Mouse (Mus musculus) midbrain, embryonic 14.5 days (tissue): ENCODE results near the gene Rnf8. TPM values are rescaled to one million over a fixed set of nuclear protein-coding genes. Genes with fewer than 3 reads are reported as not detected.

Experiments used
- ATAC-seq: fragments of 200-750 bp; cut with Nextera tagmentation; 2 replicates; pipeline ENCODE4 v1.8.0; 2017; ENCODE audit warnings: moderate number of reproducible peaks, moderate library complexity; ENCODE audit not compliant: low FRiP score, low TSS enrichment
- DNase-seq: peaks from one replicate; pipeline ENCODE4 v3.0.0-alpha.2; 2015
- H3K27ac ChIP-seq: fragments of 300-500 bp; sonication (generic); replicated peaks from 2 replicates; pipeline ENCODE4 v1.5.1; 2014; ENCODE audit warnings: mild to moderate bottlenecking, low read depth, low read length, moderate library complexity
- H3K27me3 ChIP-seq: fragments of 300-500 bp; sonication (generic); 2 replicates; pipeline ENCODE4 v1.6.1; 2014; ENCODE audit warnings: low read length, control low read depth, mixed read lengths; ENCODE audit not compliant: control insufficient read depth, insufficient read depth
- H3K36me3 ChIP-seq: fragments of 300-500 bp; sonication (generic); 2 replicates; pipeline ENCODE4 v1.6.1; 2014; ENCODE audit warnings: low read length, control low read depth; ENCODE audit not compliant: control insufficient read depth, insufficient read depth
- H3K4me1 ChIP-seq: fragments of 300-500 bp; sonication (generic); 2 replicates; pipeline ENCODE4 v1.6.1; 2014; ENCODE audit warnings: mild to moderate bottlenecking, antibody characterized with exemption, low read length, control low read depth; ENCODE audit not compliant: control insufficient read depth, insufficient read depth
- H3K4me2 ChIP-seq: fragments of 300-500 bp; sonication (generic); 2 replicates; pipeline ENCODE4 v1.6.1; 2014; ENCODE audit warnings: mild to moderate bottlenecking, low read length, moderate library complexity
- H3K4me3 ChIP-seq: fragments of 300-500 bp; sonication (generic); replicated peaks from 2 replicates; pipeline ENCODE4 v1.5.1; 2014; ENCODE audit warnings: low read depth, low read length
- H3K9ac ChIP-seq: fragments of 300-500 bp; sonication (generic); replicated peaks from 2 replicates; pipeline ENCODE4 v1.6.1; 2014; ENCODE audit warnings: mild to moderate bottlenecking, low read length, moderate library complexity
- H3K9me3 ChIP-seq: fragments of 300-500 bp; sonication (generic); 2 replicates; pipeline ENCODE4 v1.6.1; 2016; ENCODE audit warnings: low read length, control low read depth, mixed read lengths; ENCODE audit not compliant: control insufficient read depth
- WGBS: fragments of 180-500 bp; shearing (Covaris S2); extraction: QIAGEN DNeasy Blood & Tissue Kit; methylation state at CpG from one replicate; pipeline ENCODE4 v1.1.7; 2014; 5-methylcytosine and 5-hydroxymethylcytosine counted together
- microRNA-seq: library from miRNA; unstranded; fragments of <30 nt; microRNA quantifications from one replicate; pipeline ENCODE4, GENCODE M21; 2016
- polyA plus RNA-seq: library from polyadenylated mRNA; unstranded; fragments of >200 nt; fragmentation: Nextera tagmentation; extraction: Ambion mirVana; gene quantifications from 2 replicates; pipeline ENCODE4 v1.2.1, GENCODE M21; 2014

Rnf8 gene
- polyA plus RNA-seq, 1 experiment from 2014 or later, result 86.8 TPM

DNA sequence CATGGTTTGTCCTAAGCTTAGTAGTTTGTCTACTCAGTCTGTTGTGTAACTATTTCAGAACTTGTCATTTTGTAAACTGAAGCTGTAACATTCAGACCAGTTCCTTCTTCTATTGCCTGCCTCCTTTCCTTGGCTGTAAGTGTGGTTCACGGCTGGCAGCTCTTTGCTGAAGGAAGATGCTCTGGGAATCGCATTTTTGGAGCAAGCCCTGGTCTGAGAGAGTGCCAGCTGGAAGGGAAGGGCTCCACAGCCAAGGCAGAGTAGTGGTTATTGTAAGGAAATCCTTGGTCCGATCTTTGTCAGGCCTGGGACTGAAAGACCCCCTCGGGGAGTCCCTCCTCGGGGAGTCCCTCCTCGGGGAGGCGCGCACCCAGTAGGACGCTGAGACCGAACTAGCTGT is 74.0 kb downstream of the Rnf8 start:
- H3K4me1 ChIP-seq, result no peaks in the 10 kb centered on the region
- no peak overlapping the region for H3K4me3 ChIP-seq
- H3K9me3 ChIP-seq, result no peaks in the 10 kb centered on the region
- no peak for DNase-seq
- no peak overlapping the region for H3K27ac ChIP-seq
- 94% methylated on average over 10 of the region's 10 CpGs for WGBS
- no peak overlapping the region for H3K9ac ChIP-seq
- no peak for ATAC-seq
- H3K27me3 ChIP-seq, result no peaks in the 10 kb centered on the region
- no peak overlapping the region for H3K4me2 ChIP-seq
- H3K36me3 ChIP-seq, result peaks cover 81% of the 10 kb centered on the region

DNA sequence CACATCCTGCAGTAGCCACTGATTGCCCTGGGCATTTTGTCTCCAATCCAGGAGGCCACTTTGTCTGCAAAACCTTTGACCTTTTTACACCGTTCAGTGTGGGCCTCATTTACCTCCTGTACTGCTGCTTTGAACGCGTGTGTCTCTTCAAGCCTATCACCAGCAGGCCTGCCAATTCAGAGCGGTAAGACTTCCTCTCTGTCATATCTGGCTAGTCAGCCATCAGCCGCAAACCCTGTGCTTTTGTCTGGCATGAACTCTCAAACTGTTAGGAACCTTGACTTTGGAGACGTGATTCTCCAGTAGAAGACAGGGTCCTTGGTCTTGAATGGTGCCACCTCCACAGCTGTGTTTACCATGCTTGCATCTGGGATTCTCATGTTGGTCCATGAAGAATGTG is 75.7 kb downstream of the Rnf8 start:
- peaks cover 82% of the 10 kb centered on the region for H3K36me3 ChIP-seq
- no peaks in the 10 kb centered on the region for H3K27me3 ChIP-seq
- no peak overlapping the region for H3K4me3 ChIP-seq

GRCm38 (mm10) chr17:29692827-29693226 is 78.2 kb downstream of the Rnf8 start:
- no peak for ATAC-seq
- DNase-seq, result no peak
- Histone ChIP-seq H3K27me3 (no peaks in the 10 kb centered on the region), H3K9ac (no peak overlapping the region), H3K36me3 (peaks cover 76% of the 10 kb centered on the region), H3K4me1 (no peaks in the 10 kb centered on the region), H3K27ac (no peak overlapping the region), H3K9me3 (no peaks in the 10 kb centered on the region), H3K4me2 (no peak overlapping the region), H3K4me3 (no peak overlapping the region)
- WGBS, result 97% methylated on average over 2 of the region's 2 CpGs

More for the DNA sequence above, 75.7 kb downstream of the Rnf8 start:
- DNase-seq (no peak), ATAC-seq (no peak)
- Histone ChIP-seq H3K4me1 (no peaks in the 10 kb centered on the region), H3K4me2 (no peak overlapping the region), H3K9me3 (no peaks in the 10 kb centered on the region), H3K9ac (no peak overlapping the region), H3K27ac (no peak overlapping the region)
- 89% methylated on average over 6 of the region's 6 CpGs for WGBS

- Histone ChIP-seq H3K27me3 (no peaks in the 10 kb centered on the region), H3K4me3 (no peak overlapping the region), H3K4me2 (no peak overlapping the region), H3K9me3 (no peaks in the 10 kb centered on the region), H3K9ac (no peak overlapping the region), H3K36me3 (peaks cover 76% of the 10 kb centered on the region), H3K27ac (no peak overlapping the region), H3K4me1 (no peaks in the 10 kb centered on the region)
- ATAC-seq, result no peak
- whole genome bisulfite sequencing, result 83% methylated on average over 2 of the region's 2 CpGs
- no peak for DNase-seq
Observed at GRCm38 (mm10) chr17:29693571-29693970, 79.0 kb downstream of the Rnf8 start.

DNA sequence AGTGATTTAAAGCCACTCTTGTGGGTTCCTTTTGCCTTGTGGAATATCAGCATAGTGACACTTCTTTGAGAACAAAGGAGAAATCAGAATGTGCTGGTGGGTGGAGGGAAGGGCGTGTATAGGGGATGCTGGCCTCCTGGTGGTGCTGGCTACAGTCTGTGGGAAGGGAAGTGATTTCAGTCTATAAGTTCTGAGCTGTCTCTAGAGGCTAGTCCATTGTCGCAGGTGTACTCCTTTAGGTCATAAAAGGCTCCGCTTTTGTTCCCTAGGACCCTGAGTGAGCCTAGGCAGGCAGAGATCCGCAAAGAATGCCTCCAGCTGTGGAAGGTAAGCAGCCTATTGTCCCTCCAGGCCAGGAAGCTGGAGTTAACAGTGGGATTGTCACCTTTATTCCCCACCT is 79.9 kb downstream of the Rnf8 start:
- H3K9ac ChIP-seq, result no peak overlapping the region
- no peak for ATAC-seq

More for the DNA sequence above, 79.9 kb downstream of the Rnf8 start:
- Histone ChIP-seq H3K27ac (no peak overlapping the region), H3K4me2 (no peak overlapping the region), H3K4me1 (no peaks in the 10 kb centered on the region), H3K4me3 (no peak overlapping the region), H3K36me3 (peaks cover 82% of the 10 kb centered on the region), H3K27me3 (no peaks in the 10 kb centered on the region), H3K9me3 (no peaks in the 10 kb centered on the region)
- DNase-seq, result no peak
- WGBS, result 86% methylated on average over 4 of the region's 4 CpGs

Small RNA genes within 50 kb of the gene (microRNA-seq; reads per million reads assigned to microRNA genes)
- not detected for gene Mir7667

Other genes with a start within 250 kb of the Rnf8 start
- gene Pim1, start 124.0 kb upstream of the Rnf8 start, polyA plus RNA-seq, result 10.1 and 10.3 TPM in 2 replicates
- not detected in 2 replicates for gene Gm17657, start 65.2 kb upstream of the Rnf8 start, polyA plus RNA-seq
- gene Tbc1d22b, start 65.0 kb upstream of the Rnf8 start, polyA plus RNA-seq, result 25.8 and 27.7 TPM in 2 replicates
- 0.43 and 0.49 TPM in 2 replicates for gene Tmem217, start 62.4 kb upstream of the Rnf8 start, polyA plus RNA-seq
- 2.0 and 2.9 TPM in 2 replicates for gene Gm28043, start 86 bp downstream of the Rnf8 start, polyA plus RNA-seq
- 103 and 136 TPM in 2 replicates for gene Cmtr1, start 45.8 kb downstream of the Rnf8 start, polyA plus RNA-seq
- 11.3 and 11.4 TPM in 2 replicates for gene Ccdc167, start 102.3 kb downstream of the Rnf8 start, polyA plus RNA-seq